Mouse (Mus musculus): Measurements from ENCODE around the gene Mark1. TPM values are rescaled to one million over a fixed set of nuclear protein-coding genes. Genes with fewer than 3 reads are reported as not detected.

Gene Mark1
- polyA plus RNA-seq, 1 experiment from 2014 or later: 2.9 TPM

- no peak overlapping the region for H3K4me2 ChIP-seq
- WGBS: 91% methylated on average over 18 of the region's 18 CpGs
- ATAC-seq (ENCODE audit: insufficient number of reproducible peaks, low FRiP score, low TSS enrichment, low read depth): no peak
- no peak overlapping the region for H3K9ac ChIP-seq
- no peak overlapping the region for H3K27ac ChIP-seq
- H3K9me3 ChIP-seq: no peaks in the 10 kb centered on the region
- H3K27me3 ChIP-seq: no peaks in the 10 kb centered on the region
- H3K36me3 ChIP-seq: peaks cover 50% of the 10 kb centered on the region
- no peak overlapping the region for H3K4me3 ChIP-seq
- no peaks in the 10 kb centered on the region; the same call in 1 of the 2 replicates for H3K4me1 ChIP-seq
Observed at GRCm38 (mm10) chr1:184912336-184912735, 87.0 kb downstream of the Mark1 start.

GRCm38 (mm10) chr1:184911861-184912260 is 87.5 kb downstream of the Mark1 start:
- Histone ChIP-seq H3K4me3 (no peak overlapping the region), H3K9ac (no peak overlapping the region), H3K4me1 (no peaks in the 10 kb centered on the region; the same call in 1 of the 2 replicates), H3K36me3 (peaks cover 50% of the 10 kb centered on the region), H3K27me3 (no peaks in the 10 kb centered on the region), H3K4me2 (no peak overlapping the region), H3K9me3 (no peaks in the 10 kb centered on the region), H3K27ac (no peak overlapping the region)
- WGBS: 70% methylated on average over 6 of the region's 6 CpGs
- no peak for ATAC-seq (ENCODE audit: insufficient number of reproducible peaks, low FRiP score, low TSS enrichment, low read depth)

- Histone ChIP-seq H3K36me3 (peaks cover 67% of the 10 kb centered on the region), H3K27me3 (no peaks in the 10 kb centered on the region), H3K9me3 (no peaks in the 10 kb centered on the region), H3K4me3 (no peak overlapping the region), H3K27ac (no peak overlapping the region), H3K4me1 (no peaks in the 10 kb centered on the region; the same call in 1 of the 2 replicates), H3K4me2 (no peak overlapping the region), H3K9ac (no peak overlapping the region)
- ATAC-seq (ENCODE audit: insufficient number of reproducible peaks, low FRiP score, low TSS enrichment, low read depth): no peak
- 71% methylated on average over 9 of the region's 9 CpGs for WGBS
Observed at GRCm38 (mm10) chr1:184908558-184908957, 90.8 kb downstream of the Mark1 start.

- ATAC-seq (ENCODE audit: insufficient number of reproducible peaks, low FRiP score, low TSS enrichment, low read depth): no peak
- H3K9me3 ChIP-seq: no peaks in the 10 kb centered on the region
- H3K36me3 ChIP-seq: peaks cover 60% of the 10 kb centered on the region
- no peak overlapping the region for H3K4me2 ChIP-seq
- no peak overlapping the region for H3K27ac ChIP-seq
- no peak overlapping the region for H3K9ac ChIP-seq
- no peaks in the 10 kb centered on the region for H3K4me1 ChIP-seq
- WGBS: 85% methylated on average over 12 of the region's 12 CpGs
- no peak overlapping the region for H3K4me3 ChIP-seq
- H3K27me3 ChIP-seq: no peaks in the 10 kb centered on the region
Observed at GRCm38 (mm10) chr1:184905904-184906745, 93.2 kb downstream of the Mark1 start.

GRCm38 (mm10) chr1:184905371-184905770 is 94.0 kb downstream of the Mark1 start:
- Histone ChIP-seq H3K9me3 (no peaks in the 10 kb centered on the region), H3K4me2 (no peak overlapping the region), H3K9ac (no peak overlapping the region), H3K4me1 (no peaks in the 10 kb centered on the region), H3K36me3 (peaks cover 60% of the 10 kb centered on the region), H3K27me3 (no peaks in the 10 kb centered on the region), H3K27ac (no peak overlapping the region), H3K4me3 (no peak overlapping the region)
- no peak for ATAC-seq (ENCODE audit: insufficient number of reproducible peaks, low FRiP score, low TSS enrichment, low read depth)
- 81% methylated on average over 19 of the region's 19 CpGs for WGBS

GRCm38 (mm10) chr1:184903697-184904096 is 95.7 kb downstream of the Mark1 start:
- Histone ChIP-seq H3K36me3 (peaks cover 58% of the 10 kb centered on the region), H3K9me3 (no peaks in the 10 kb centered on the region)

GRCm38 (mm10) chr1:184902886-184903285 is 96.5 kb downstream of the Mark1 start:
- Histone ChIP-seq H3K9ac (no peak overlapping the region), H3K4me2 (no peak overlapping the region), H3K27me3 (no peaks in the 10 kb centered on the region), H3K4me1 (no peaks in the 10 kb centered on the region), H3K27ac (no peak overlapping the region), H3K36me3 (peaks cover 60% of the 10 kb centered on the region), H3K9me3 (no peaks in the 10 kb centered on the region), H3K4me3 (no peak overlapping the region)
- no peak for ATAC-seq (ENCODE audit: insufficient number of reproducible peaks, low FRiP score, low TSS enrichment, low read depth)
- 86% methylated on average over 7 of the region's 7 CpGs for WGBS

More at GRCm38 (mm10) chr1:184903697-184904096, 95.7 kb downstream of the Mark1 start:
- Histone ChIP-seq H3K9ac (no peak overlapping the region), H3K4me1 (no peaks in the 10 kb centered on the region), H3K4me2 (no peak overlapping the region), H3K27me3 (no peaks in the 10 kb centered on the region), H3K4me3 (no peak overlapping the region), H3K27ac (no peak overlapping the region)
- no peak for ATAC-seq (ENCODE audit: insufficient number of reproducible peaks, low FRiP score, low TSS enrichment, low read depth)
- WGBS: 66% methylated on average over 7 of the region's 7 CpGs

- no peak overlapping the region for H3K9ac ChIP-seq
- WGBS: 65% methylated on average over 16 of the region's 16 CpGs
- H3K4me2 ChIP-seq: no peak overlapping the region
Observed at GRCm38 (mm10) chr1:184897350-184897749, 102.0 kb downstream of the Mark1 start.

GRCm38 (mm10) chr1:184891998-184892397 is 107.4 kb downstream of the Mark1 start:
- Histone ChIP-seq H3K9me3 (no peaks in the 10 kb centered on the region), H3K36me3 (no peaks in the 10 kb centered on the region; the same call in 1 of the 2 replicates), H3K4me1 (no peaks in the 10 kb centered on the region), H3K9ac (no peak overlapping the region), H3K4me2 (no peak overlapping the region), H3K27me3 (no peaks in the 10 kb centered on the region), H3K27ac (no peak overlapping the region), H3K4me3 (no peak overlapping the region)
- WGBS: 75% methylated on average over 3 of the region's 3 CpGs
- no peak for ATAC-seq (ENCODE audit: insufficient number of reproducible peaks, low FRiP score, low TSS enrichment, low read depth)

More at GRCm38 (mm10) chr1:184897350-184897749, 102.0 kb downstream of the Mark1 start:
- Histone ChIP-seq H3K27me3 (no peaks in the 10 kb centered on the region), H3K4me1 (no peaks in the 10 kb centered on the region), H3K4me3 (no peak overlapping the region), H3K9me3 (no peaks in the 10 kb centered on the region), H3K36me3 (peaks cover 22% of the 10 kb centered on the region), H3K27ac (no peak overlapping the region)
- ATAC-seq (ENCODE audit: insufficient number of reproducible peaks, low FRiP score, low TSS enrichment, low read depth): no peak

GRCm38 (mm10) chr1:184889454-184889853 is 109.9 kb downstream of the Mark1 start:
- no peak for ATAC-seq (ENCODE audit: insufficient number of reproducible peaks, low FRiP score, low TSS enrichment, low read depth)
- H3K27ac ChIP-seq: no peak overlapping the region
- H3K4me2 ChIP-seq: no peak overlapping the region
- H3K36me3 ChIP-seq: no peaks in the 10 kb centered on the region
- no peaks in the 10 kb centered on the region for H3K4me1 ChIP-seq
- WGBS: 90% methylated on average over 6 of the region's 6 CpGs
- no peaks in the 10 kb centered on the region for H3K9me3 ChIP-seq
- no peak overlapping the region for H3K4me3 ChIP-seq
- no peak overlapping the region for H3K9ac ChIP-seq
- H3K27me3 ChIP-seq: no peaks in the 10 kb centered on the region; the same call in 1 of the 2 replicates

GRCm38 (mm10) chr1:184886160-184886559 is 113.2 kb downstream of the Mark1 start:
- no peak overlapping the region for H3K4me2 ChIP-seq
- ATAC-seq (ENCODE audit: insufficient number of reproducible peaks, low FRiP score, low TSS enrichment, low read depth): no peak
- H3K9me3 ChIP-seq: no peaks in the 10 kb centered on the region
- peaks cover 26% of the 10 kb centered on the region for H3K27me3 ChIP-seq
- no peak overlapping the region for H3K4me3 ChIP-seq
- no peak overlapping the region for H3K9ac ChIP-seq
- no peaks in the 10 kb centered on the region for H3K36me3 ChIP-seq
- H3K27ac ChIP-seq: no peak overlapping the region
- WGBS: 51% methylated on average over 1 of the region's 1 CpGs
- peaks cover 12% of the 10 kb centered on the region for H3K4me1 ChIP-seq
